In the genomic region with DNA sequence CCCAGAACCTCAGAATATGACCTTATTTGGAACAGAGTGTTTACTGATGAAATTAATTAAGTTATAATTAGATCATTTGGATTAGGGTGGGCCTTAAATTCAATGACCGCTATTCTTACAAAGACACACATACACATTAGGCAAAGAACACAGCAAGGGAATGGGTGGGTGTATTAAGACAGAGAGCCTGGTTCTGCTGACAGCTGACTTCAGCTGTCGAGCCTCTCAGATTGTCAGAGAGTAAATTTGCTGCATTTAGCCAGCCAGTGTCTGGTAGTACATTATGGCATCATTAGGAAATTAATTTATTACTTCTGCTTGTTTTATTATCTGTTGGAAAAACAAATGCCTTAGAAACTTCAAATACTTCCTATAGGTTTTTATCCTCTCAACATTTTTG, we compare ENCODE assay signal across 18 mouse cellular contexts.
DNase-seq lines count a peak whose midpoint lies in the region; TF ChIP-seq lines count a peak whose summit lies in the region.
"Had no signal": no experiment of that assay in that cellular context is flagged by ENCODE, and none has a peak within 500 bp of the region (broad histone marks: within the 10 kb centered on the region; RNA-seq: fewer than 3 reads in every experiment).

No protein-coding gene starts in this region.

- intact Hi-C loops in heart, postnatal 10 days (cut with DNase I), result no loop called here
- intact Hi-C loops in heart, postnatal 25 days (cut with DNase I), result loop anchor here (10.0 kb wide), 1 partner anchor 176 kb away; no protein-coding TSS in a partner anchor

- no peak overlapping the region for H3K4me3 ChIP-seq in myocyte
- H3K4me3 ChIP-seq: embryonic facial prominence, embryonic 10.5 days; embryonic facial prominence, embryonic 12.5 days; forebrain, embryonic 13.5 days; forebrain, embryonic 15.5 days had no signal

- TF ChIP-seq POLR2A in myocyte (IDR thresholded peaks at IDR 0.05; ENCODE audit: insufficient read length, low read depth), result no peak

- H3ac ChIP-seq in myocyte (ENCODE audit: control insufficient read depth, insufficient read length), result no peak overlapping the region

- peak; percentile 14 to 24 for DNase-seq in heart, postnatal 10 days
- DNase-seq in heart, postnatal 25 days (ENCODE audit: low spot score), result no peak
- DNase-seq in kidney, postnatal 14 days, result peak; percentile 27
- no peak for DNase-seq in kidney, adult 8-10 months
- DNase-seq in cerebellum, postnatal 36 days, result no peak
- DNase-seq: adrenal gland, adult 2 months; adrenal gland, postnatal 10 days; adrenal gland, postnatal 25 days; cerebellum, adult 11 months; cerebellum, adult 18-20 months; cerebellum, adult 8-10 months; cerebellum, adult 9-11 months; cerebellum, postnatal 14 days had no signal

- H3K4me2 ChIP-seq in myocyte (ENCODE audit: low read depth), result no peak overlapping the region
- H3K4me2 ChIP-seq: embryonic facial prominence, embryonic 12.5 days; forebrain, embryonic 13.5 days; forebrain, embryonic 15.5 days had no signal

- H3K27me3 ChIP-seq in myocyte (ENCODE audit: control insufficient read depth, insufficient read depth, insufficient read length), result no peaks in the 10 kb centered on the region
- H3K27me3 ChIP-seq: embryonic facial prominence, embryonic 12.5 days; forebrain, embryonic 13.5 days; forebrain, embryonic 15.5 days had no signal

- no peaks in the 10 kb centered on the region for H3K36me3 ChIP-seq in myocyte (ENCODE audit: control insufficient read depth, insufficient read depth)
- H3K36me3 ChIP-seq: embryonic facial prominence, embryonic 10.5 days; embryonic facial prominence, embryonic 12.5 days; forebrain, embryonic 15.5 days had no signal

- no peaks in the 10 kb centered on the region for H3K79me2 ChIP-seq in myocyte (ENCODE audit: control insufficient read depth, insufficient read depth)

TF ChIP-seq in myocyte, 11 proteins besides CTCF, POLR2A, EP300 and RAD21:
- TF ChIP-seq E2F4 (IDR thresholded peaks at IDR 0.05; ENCODE audit: insufficient read depth) (no peak), MAX (IDR thresholded peaks at IDR 0.05; ENCODE audit: low read depth) (no peak), MYOD1 (IDR thresholded peaks at IDR 0.05; ENCODE audit: control insufficient read depth in 1 of 3, insufficient read length in 2 of 3, low read depth in 2 of 3) (peak; percentile 81 to 85 (median 81)), TCF3 (IDR thresholded peaks at IDR 0.05; ENCODE audit: insufficient read length, low read depth) (peak; percentile 42), SRF (IDR thresholded peaks at IDR 0.05; ENCODE audit: control insufficient read depth, insufficient read length, low read depth) (no peak), CEBPB (IDR thresholded peaks at IDR 0.05; ENCODE audit: insufficient read depth, poor library complexity, severe bottlenecking) (no peak), MYOG (IDR thresholded peaks at IDR 0.05; ENCODE audit: control insufficient read depth in 1 of 3, insufficient read depth in 1 of 3, insufficient read length in 2 of 3, low read depth in 2 of 3) (peak in 2 of 3 experiments; percentile 47 to 76), POLR2AphosphoS2 (IDR thresholded peaks at IDR 0.05; ENCODE audit: insufficient read length, low read depth) (no peak), REST (IDR thresholded peaks at IDR 0.05; ENCODE audit: insufficient read depth, insufficient read length) (no peak), USF1 (IDR thresholded peaks at IDR 0.05; ENCODE audit: low read depth) (no peak), TCF12 (IDR thresholded peaks at IDR 0.05; ENCODE audit: insufficient read depth, poor library complexity, severe bottlenecking) (peak; percentile 26)

Comparison
In these comparisons a context has a peak if more than half of its experiments do, and no peak if none do; other contexts are left out.
1. DNase-seq: peak in heart, postnatal 10 days (2 of 2) and kidney, postnatal 14 days (single experiment); none in heart, postnatal 25 days (single experiment), kidney, adult 8-10 months (0 of 2) and cerebellum, postnatal 36 days (0 of 2).